Mouse (Mus musculus) left cerebral cortex, postnatal 14 days (tissue): Measurements from ENCODE around the gene Slc27a1. TPM values are rescaled to one million over a fixed set of nuclear protein-coding genes. Genes with fewer than 3 reads are reported as not detected.
"Not testable (repeated sequence)": the region's sequence is repeated elsewhere in the genome, so short reads cannot be mapped to it uniquely, and the experiment has no call there.

Experiments
- DNase-seq, 2 experiments: peaks; one replicate each; pipeline ENCODE4 v3.0.0; 2021 to 2022; ENCODE audit warnings: low spot score in 2 of 2, mixed read lengths in 1 of 2
- intact Hi-C: fragments of 180-260 bp; cut with DNase I; formaldehyde crosslinking; loops from one replicate; pipeline ENCODE4 v1.15.1; 2025
- long read RNA-seq, 2 experiments: library from polyadenylated mRNA; stranded (forward); transcript quantifications; one replicate each; pipeline ENCODE4 v2.0.0; 2021
- total RNA-seq, 2 experiments: library from RNA; stranded (reverse); gene quantifications; 2 replicates each; pipeline ENCODE4 v1.2.3; 2021

Gene Slc27a1
- total RNA-seq = 10 to 100 TPM; 82.0 to 84.3 TPM
- long read RNA-seq, experiment 1, transcript Slc27a1-201 (14 exons, 2,795 nt) = minor isoform, 10 of 161 reads
- long read RNA-seq, experiment 1, transcript Slc27a1-207 (13 exons, 2,730 nt) = major isoform, 11 of 161 reads
- long read RNA-seq, experiment 1, partial matches to known transcripts = 74 of 161 reads
- long read RNA-seq, experiment 1, other reads (novel, unspliced or antisense) = 66 of 161 reads
- long read RNA-seq, experiment 2, transcript Slc27a1-207 (13 exons, 2,730 nt) = major isoform, 20 of 164 reads
- long read RNA-seq, experiment 2, transcript Slc27a1-201 (14 exons, 2,795 nt) = minor isoform, 7 of 164 reads
- long read RNA-seq, experiment 2, partial matches to known transcripts = 74 of 164 reads
- long read RNA-seq, experiment 2, other reads (novel, unspliced or antisense) = 59 of 164 reads

DNA sequence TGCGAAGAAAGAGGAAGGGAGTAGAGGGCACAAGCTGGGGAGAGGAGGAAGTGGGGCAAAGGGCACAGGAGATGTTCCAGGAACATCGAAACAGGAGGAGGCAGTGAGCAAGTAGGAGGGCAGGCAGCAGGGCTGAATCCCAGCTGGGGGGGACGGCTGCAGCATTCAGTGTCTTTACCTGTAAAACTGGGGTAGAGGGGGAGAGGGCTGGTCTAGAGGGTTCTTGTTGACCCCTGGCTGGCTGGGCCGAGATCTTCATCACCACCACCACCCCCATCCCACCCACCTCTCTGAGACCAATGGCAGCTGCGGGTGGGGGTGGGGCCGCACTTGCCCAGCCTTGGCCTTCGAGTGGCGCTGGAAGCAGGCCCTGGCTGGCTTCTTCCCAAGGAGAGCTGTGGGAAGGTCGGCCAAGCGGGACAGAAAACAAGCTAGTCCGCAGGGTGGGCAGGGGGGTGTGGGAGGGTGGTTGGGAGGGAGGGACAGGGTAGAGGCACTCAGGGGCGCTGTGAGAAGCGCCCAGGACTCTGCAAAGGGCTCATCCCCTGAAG, at the start of gene Slc27a1:
Gene Slc27a1 (plus strand): TSS at position 496 of the 551 bp plus-strand sequence.
- intact Hi-C loops = no loop called here
- DNase-seq = peak; percentile 60 to 79

DNA sequence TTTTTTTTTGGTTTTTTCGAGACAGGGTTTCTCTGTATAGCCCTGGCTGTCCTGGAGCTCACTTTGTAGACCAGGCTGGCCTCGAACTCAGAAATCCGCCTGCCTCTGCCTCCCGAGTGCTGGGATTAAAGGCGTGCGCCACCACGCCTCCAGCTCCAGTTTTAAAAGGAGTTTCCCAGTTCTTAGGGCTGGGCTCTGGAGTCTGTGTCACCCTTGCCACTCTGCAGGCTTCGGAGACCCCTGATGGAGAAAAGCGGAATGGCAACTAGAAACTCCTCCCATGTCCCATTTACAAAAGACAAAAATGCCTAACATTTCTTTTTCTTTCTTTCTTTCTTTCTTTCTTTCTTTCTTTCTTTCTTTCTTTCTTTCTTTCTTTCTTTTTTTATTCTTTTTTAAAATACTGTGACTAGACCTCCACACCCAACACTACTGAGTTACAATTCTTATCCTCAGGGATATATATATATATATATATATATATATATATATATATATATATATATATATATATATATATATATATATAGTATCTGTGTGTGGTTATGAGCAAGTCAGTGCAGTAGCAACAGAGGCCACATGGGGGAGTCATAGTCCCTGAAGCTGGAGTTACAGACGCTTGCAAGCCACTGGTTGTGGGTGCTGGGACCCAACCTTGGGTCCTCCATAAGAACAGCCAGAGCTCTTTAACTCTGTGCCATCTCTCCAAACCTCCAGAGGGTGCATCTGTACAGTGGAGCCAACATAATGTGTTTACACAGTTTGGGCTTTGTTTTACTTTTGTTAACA, 49.5 kb upstream of the Slc27a1 start:
- intact Hi-C loops = not testable (repeated sequence)
- peak; percentile 41 to 56 for DNase-seq

DNA sequence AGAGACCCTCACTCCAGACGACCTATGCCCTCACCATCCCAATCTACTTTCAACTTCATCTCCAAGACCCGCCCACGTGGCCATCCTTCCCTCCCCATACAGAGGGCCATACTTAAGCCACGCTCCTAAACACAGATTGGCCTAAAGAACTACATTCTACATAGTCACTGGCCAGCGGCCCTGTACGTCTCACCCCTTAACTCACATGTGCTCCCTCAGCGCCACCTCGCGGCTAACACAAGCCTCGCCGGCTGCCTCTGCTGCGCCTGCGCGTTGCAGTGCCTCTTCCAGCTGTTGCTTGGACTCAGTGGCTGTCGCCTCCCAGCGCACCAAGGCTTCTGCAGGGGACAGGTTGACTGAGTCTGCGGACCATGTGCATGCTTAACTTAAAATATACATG, 47.0 kb upstream of the Slc27a1 start:
- intact Hi-C loops = loop anchor here (5.0 kb wide), 1 partner anchor 79 kb away; no protein-coding TSS in a partner anchor
- DNase-seq = peak; percentile 90 to 95

DNA sequence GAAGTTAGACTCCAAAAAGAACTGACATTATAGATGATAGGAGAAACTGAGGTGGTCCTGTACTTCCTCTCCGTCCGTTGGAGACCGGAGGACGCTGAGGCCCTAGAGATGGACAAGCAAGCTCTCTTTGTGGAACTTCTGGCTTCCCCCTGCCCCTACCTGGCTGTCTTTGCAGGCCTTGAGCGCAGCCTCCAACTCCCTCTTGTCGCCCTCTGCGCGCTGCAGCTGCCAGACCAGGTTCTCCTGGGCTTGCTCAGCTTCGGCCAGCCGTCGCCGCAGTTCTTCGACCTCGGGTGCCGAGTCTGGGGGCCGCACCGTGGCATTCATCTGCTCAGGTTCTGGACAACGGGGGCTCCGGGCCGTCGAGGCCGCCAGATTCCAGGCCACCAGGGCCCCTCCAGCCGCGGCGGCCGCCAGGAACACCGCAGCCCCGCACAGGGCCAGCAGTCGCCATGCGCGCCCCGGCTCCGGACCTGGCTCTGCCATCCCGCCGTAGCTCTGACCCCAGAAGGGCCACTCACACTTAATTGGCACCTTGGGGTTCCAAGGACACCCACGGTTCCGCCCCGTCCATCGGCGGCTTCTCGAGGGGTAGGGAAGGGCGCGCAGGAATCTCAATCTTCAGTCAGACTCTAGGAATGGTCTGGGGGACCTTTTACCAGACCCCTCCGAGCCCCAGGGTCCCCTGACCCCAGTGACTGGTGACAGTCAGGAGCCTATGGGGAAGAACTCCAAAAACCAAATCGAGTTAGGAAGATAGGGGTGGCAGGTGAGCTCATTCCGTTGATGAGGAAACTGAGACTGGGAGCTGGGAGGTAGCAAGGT, 43.2 kb upstream of the Slc27a1 start, which contains the start of gene Ccdc194:
Gene Ccdc194 (minus strand): TSS at position 486 of the 825 bp plus-strand sequence.
- intact Hi-C loops = no loop called here
- no peak for DNase-seq

DNA sequence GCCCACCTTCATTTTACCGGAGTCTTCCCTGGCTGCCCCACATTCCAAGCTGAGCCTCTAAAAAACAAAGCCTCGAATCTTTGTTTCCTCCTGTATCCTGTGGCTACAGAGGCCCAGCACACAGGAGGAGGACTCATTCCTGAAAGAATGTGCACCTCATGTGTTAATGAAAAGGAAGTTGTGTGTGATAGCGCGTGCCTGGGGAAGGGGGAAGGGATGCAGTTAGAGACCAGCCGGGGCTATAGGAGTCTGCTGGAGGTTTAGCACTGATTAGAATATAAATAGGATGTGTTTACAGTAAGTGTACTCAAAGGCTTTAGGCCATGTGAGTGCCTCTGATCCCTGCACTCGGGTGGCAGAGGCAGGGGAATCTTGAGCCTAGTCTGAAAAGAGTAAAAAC, 42.4 kb upstream of the Slc27a1 start:
- DNase-seq = no peak
- intact Hi-C loops = no loop called here

DNA sequence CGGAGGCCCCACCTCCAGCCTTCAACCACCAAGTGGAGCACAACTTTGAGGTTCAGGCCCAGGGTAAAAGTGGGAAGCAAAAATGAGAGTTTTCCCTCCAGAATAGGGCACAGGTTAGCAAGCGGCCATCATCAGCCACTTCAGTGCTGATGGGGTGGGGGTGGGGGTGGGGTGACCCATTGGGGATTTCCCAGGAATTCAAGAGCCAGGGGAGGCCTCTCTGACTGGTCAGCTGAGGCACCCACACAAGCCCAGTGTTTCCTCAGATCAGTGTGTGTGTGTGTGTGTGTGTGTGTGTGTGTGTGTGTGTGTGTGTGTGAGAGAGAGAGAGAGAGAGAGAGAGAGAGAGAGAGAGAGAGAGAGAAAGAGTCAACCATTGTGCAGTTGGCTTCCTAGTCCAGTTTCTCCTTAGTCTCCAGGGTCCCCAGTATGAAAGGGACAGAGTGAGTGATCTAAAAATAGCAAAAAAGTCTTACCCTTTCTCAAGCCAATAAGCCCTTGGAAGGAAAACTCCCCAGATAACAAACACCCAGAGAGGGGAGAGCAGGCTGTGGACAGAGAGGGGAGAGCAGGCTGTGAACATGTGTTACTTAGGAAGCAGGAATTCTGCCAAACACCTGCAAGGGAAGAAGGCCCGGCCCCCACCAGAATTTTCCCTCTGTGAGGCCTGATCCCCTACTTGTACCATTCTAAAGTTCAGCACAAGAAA, 41.4 kb upstream of the Slc27a1 start:
- intact Hi-C loops = no loop called here
- no peak for DNase-seq

DNA sequence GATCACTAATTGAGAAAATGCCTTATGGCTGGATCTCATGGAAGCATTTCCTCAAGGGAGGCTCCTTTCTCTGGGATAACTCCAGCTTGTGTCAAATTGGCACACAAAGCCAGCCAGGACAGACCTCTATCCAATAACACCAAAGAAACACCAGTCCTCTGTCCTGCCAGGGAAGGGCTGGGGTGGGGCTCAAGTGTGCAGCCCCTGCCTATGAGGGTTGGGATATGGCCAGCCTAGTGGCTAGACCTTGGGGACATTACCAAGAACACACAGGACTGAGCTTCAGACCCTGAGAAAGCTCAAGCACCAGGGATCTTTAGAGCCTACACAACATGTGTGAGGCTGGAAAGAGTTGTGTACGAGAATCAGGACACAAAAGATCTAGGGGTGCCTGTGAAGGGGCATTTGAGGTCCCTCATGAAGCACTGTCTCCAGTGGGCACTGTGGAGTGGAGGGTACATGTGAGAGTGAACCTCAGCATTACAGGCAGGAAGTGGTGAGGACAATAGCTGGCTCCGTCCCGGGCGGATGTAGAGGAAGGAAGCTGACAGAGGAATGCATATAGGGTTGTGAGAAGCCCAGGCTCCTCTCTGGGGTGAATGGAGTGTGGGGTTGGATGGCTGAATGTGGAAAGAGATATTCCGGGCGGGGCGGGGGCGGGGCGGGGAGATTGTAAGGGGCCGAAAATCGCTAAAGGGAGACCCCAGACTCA, 40.2 kb upstream of the Slc27a1 start:
- no peak for DNase-seq
- intact Hi-C loops = no loop called here

DNA sequence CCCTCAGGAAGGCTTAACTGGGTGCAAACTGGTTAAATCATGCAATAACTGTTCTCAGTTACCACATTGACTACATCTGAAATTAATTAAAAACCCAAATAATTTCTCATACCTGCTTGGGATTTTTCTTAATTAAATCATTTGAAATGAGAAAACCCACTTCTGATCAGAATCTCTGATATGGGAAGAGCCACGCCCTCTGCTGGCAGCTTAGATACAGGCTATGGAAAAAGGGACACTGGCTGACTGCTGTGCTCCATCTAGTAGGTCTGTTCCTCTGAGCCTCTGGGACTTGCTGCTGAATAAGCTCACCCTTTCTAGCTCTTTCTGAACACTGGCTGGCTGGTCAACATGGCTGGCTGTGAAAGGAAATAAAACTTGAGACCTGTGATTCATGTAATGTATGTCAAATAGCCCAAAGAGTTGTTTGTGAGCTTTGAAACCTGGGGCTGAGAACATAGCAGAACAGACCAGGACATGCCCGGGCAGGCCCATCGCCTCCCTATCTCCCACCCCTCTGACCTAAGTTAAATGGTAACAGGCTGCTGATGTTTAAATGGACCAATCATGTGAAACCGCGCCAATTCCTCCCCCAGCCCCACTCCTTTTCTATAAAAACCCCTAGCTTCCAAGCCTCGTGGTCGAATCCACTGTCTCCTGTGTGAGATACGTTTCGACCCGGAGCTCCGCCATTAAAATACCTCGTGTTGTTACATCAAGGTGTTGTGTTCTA, 37.8 kb upstream of the Slc27a1 start:
- intact Hi-C loops = not testable (repeated sequence)
- DNase-seq = peak; percentile 35 to 52

DNA sequence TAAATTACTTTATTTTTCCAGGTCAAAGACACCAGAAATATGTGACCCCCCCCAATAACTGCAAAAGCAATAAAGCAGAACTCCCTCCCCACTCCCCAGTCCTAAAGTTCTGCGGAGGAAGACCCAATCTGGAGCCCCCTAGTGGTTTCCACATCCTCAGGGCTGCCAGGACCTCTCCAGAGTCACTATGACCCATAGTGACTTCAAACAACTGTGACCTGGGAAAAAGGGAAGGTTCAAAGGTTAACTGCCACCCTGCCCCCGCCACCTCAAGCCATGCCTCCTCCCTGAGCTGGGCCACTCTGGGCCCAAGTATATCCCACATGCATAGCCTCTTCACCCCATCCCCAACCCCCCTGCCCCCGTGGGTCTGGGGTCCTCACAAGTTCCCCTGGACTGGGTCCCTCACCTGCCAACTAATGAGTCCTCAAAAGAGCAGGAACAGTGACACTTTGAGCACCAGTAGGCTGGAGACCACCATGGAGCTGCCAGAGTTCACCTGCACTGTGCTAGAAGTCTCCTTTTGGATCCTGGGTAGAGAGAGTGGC, 34.3 kb upstream of the Slc27a1 start:
- intact Hi-C loops = no loop called here
- no peak for DNase-seq

DNA sequence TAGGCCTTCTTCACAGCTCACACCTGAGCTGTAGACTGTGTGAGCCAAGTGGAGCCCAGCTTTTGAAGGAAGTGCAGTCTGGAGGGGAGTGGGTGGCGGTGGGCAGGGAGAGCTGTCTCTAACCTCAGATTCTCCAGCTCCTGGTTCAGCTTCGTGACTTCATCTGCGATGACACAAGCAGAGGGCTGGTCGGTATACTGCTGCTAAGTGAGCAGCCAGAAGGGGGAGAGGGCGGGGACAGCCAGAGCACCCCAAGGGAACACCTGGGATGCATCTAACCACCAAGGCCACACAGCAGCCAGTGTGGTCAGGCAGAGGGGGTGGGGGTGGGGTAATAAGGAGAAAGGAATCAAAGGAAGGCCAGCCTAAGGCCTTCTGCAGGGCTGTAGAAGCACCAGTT, 33.0 kb upstream of the Slc27a1 start:
- no peak for DNase-seq
- intact Hi-C loops = no loop called here

DNA sequence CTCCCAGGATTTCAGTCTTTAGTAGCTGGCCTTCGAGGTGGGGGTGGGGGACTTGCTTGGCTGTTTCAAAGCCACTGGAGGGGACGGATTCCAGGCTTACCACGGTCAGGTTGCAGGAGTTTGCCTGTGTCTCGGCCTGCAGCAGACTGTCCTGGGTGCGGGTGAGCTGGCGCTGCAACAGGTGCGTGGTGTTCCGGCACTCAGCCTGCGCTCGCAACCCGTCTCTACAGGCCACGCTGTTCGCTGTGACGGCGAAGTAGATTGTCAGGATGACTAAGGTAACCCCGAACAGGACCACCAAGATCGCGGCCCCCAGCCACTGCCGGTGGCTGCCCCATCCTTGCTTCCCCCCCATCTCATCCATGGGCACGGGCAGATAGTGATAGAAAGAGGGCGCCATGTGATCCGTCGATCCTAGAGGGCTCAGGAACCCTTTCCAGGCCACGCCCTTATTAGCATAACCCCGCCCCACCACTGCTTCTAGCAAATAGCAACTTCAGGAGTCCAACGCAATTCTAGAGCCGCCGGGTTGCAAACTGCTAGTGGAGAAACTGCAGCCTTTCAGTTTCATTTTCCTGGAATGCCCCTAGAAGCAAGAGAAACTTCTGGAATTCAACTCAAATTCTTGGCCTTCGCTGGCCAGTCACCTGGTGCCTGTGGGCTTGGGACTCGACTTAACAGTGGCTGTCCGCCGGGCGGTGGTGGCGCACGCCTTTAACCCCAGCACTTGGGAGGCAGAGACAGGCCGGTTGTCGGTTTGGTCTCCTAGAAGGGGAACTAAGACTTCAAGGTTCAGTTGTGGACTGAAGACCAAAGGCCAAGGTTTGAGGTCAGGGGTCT, 31.4 kb upstream of the Slc27a1 start, which contains the start of gene Bst2:
Gene Bst2 (minus strand): TSS at position 429 of the 840 bp plus-strand sequence.
- DNase-seq = peak; percentile 48 to 57
- intact Hi-C loops = no loop called here

DNA sequence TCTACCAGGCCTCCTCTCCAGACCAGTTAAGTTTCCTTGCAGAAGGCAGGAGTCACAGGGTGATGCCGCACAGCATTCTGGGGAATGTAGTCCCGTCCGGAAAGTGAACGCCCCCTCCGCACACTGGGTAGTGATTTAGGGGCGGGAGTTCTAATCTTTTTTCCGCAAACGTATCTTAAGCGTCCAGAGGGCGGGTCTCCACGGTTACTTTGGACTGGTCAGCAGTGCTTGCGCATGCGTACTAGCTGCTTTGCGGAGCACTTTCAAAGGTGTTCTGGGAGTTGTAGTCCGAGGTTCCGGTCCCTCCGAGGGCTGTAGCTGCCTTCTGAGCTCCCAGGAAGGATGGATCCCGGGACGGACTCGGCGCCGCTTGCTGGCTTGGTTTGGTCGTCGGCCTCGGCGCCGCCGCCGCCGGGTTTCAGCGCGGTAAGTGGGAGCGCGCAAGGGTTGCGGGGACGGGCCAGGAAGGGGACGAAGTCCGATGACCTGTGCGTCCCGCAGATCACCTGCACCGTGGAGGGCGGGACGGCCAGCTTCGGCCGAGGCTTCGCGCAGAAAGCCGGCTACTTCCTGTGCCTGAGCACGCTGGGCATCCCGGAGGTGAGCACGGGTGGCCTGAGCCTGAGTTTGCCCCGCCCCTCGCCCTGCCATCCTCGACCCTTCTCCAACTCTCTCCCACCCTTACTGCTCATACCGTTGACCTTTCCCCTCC, 25.9 kb upstream of the Slc27a1 start, which contains the start of gene Mvb12a:
Gene Mvb12a (plus strand): TSS at position 291 of the 712 bp plus-strand sequence.
- intact Hi-C loops = no loop called here

DNA sequence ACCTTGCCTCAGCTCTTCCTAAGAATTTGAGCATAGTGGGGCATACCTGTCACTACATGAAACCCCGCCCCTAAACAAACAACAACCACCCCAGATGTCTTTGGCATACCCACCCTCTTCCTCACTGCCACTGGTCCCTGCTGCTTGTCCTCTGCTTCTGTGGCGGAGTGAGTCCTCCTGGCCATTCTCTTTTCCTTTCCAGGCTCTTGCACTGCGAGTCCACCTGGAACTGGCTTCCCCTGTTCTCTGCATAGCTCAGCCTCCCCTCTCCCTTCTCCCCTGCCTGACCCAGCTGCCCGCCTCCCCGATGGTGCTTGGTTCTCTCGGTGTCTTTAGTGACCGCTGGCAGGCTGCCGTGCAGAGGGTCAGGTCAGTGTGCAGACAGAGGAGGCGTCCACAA, 24.9 kb upstream of the Slc27a1 start:
- intact Hi-C loops = no loop called here
- DNase-seq = no peak

More for the DNA sequence above, 25.9 kb upstream of the Slc27a1 start, which contains the start of gene Mvb12a:
- peak; percentile 97 to 99 for DNase-seq

DNA sequence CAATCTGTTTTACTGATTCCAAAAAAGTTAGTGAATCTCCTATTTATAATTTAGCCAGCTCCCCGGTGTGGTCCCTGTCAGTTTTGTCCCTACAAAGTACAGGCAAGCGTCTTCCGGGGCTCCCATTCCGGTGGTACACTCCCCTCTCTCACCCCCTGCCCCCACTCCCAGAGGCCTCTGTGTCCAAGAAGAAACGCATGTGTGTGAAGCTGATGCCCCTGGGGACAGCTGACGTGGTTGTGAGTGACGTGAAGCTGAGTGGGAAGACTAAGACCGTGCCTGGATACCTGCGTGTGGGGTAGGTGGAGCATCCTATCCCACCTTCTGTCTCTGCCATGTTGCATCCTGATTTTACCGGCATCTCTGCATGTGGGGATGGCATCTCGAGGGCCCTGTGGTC, 23.6 kb upstream of the Slc27a1 start:
- intact Hi-C loops = no loop called here
- no peak for DNase-seq

DNA sequence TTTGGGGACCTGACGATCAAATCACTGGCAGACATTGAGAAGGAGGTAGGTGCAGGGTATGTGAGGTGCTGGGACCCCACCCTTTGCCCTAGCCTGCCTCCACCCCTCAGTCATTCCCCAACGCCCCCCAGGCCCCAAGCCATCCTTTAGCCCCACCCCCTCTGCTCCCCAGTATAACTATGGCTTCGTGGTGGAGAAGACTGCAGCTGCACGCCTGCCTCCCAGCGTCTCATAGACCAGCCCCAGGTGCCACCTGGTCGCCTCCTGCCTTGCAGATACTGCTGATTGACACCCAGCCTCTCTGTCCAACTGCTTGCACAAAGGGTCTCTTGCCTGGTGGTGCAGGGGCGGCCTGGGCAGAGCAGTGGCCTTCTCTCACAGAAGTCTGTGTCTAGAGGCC, 21.1 kb upstream of the Slc27a1 start:
- intact Hi-C loops = no loop called here
- DNase-seq = no peak

DNA sequence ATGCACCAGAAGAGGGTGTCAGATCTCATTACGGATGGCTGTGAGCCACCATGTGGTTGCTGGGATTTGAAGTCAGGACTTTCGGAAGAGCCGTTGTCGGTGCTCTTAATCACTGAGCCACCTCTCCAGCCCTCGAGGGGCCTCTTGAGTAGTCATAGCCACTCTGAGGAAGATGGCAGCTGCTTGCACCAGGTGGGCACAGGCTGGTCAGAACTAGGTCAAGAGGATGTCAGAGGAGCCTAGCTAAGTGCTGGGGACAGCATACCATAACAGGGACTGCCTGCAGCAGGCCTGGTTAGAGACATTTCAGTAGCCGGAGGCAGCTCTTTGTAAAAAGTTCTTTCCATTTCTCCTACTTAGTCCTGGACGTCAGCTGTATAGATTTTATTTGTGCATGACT, 17.9 kb upstream of the Slc27a1 start:
- intact Hi-C loops = no loop called here
- no peak for DNase-seq
